Mouse (Mus musculus) testis, adult 2 months (tissue): ENCODE data around the gene Plin5. TPM values are rescaled to one million over a fixed set of nuclear protein-coding genes. Genes with fewer than 3 reads are reported as not detected.
A peak's percentile ranks its signal among the peaks of the same experiment; 100 is the strongest.

ENCODE experiments used
- H3K27ac ChIP-seq: fragments of 200-500 bp; 2 replicates; pipeline ENCODE4 v1.5.1; 2012; ENCODE audit warnings: low read depth, low read length; ENCODE audit not compliant: control insufficient read depth, insufficient read depth
- H3K27me3 ChIP-seq: fragments of 200-500 bp; 2 replicates; pipeline ENCODE4 v1.6.1; 2012; ENCODE audit warnings: mild to moderate bottlenecking, low read length, moderate library complexity; ENCODE audit not compliant: control insufficient read depth, insufficient read depth
- H3K36me3 ChIP-seq: fragments of 200-500 bp; 2 replicates; pipeline ENCODE4 v1.6.1; 2012; ENCODE audit warnings: mild to moderate bottlenecking, low read length; ENCODE audit not compliant: control insufficient read depth, insufficient read depth
- H3K4me1 ChIP-seq: fragments of 200-500 bp; 2 replicates; pipeline ENCODE4 v1.6.1; 2012; ENCODE audit warnings: low read length; ENCODE audit not compliant: control insufficient read depth, insufficient read depth
- H3K4me3 ChIP-seq: fragments of 200-500 bp; 2 replicates; pipeline ENCODE4 v1.5.1; 2012; ENCODE audit warnings: low read depth, mild to moderate bottlenecking, low read length, moderate library complexity, mixed read lengths; ENCODE audit not compliant: control insufficient read depth
- CTCF ChIP-seq: fragments of 200-500 bp; IDR thresholded peaks from 2 replicates; pipeline ENCODE4 v1.5.1; 2012; ENCODE audit warnings: low read depth, mild to moderate bottlenecking, inconsistent platforms, low read length, moderate library complexity; ENCODE audit not compliant: control insufficient read depth, insufficient read depth, insufficient replicate concordance
- POLR2A ChIP-seq: fragments of 200-500 bp; IDR thresholded peaks from 2 replicates; pipeline ENCODE4 v1.6.1; 2012; ENCODE audit warnings: low read depth, mild to moderate bottlenecking, inconsistent platforms, low read length, moderate library complexity; ENCODE audit not compliant: control insufficient read depth
- polyA plus RNA-seq: library from polyadenylated mRNA; depleted of rRNA; stranded (reverse); fragments of >200 nt; gene quantifications from 2 replicates; pipeline ENCODE4 v1.2.3, GENCODE M21; 2012

Gene Plin5
- polyA plus RNA-seq, 1 experiment, result 1.7 TPM

DNA sequence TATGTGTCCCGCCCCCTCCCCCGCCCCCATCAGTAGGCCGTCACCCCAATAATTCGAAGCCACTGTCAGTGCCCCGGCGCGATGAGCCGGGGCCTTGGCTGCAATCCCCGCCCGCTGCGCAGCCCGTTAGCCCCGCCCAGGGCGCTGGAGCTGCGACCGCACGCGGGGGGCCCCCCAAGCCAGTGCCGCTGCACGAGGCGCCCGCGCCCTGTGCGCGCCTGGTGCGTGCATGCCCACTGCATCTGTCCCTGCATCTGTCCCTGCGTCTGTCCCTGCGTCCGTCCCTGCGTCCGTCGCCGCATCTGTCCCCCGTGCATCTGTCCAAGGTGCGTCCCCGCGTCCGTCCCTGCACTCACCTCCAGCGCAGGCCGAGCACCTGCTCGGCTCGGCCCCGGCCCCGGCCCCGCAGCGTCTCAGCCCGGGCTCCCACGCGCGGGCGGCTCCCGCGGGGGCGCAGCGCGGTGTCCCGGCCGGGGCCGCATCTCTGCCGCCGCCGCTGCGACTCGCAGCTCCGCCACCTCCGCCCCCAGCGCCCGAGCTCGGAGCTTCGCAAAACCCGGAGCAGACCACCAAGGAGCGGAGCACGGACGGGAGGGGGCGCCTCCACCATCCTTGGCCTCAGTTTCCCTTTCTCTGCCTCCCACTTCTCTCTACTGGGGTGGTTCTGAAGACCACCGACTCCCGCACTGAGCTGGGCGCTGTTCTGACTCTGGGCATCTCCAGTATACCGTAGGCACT is 22.6 kb upstream of the Plin5 start, which contains the start of gene Sema6b:
Gene Sema6b (minus strand): TSS at position 486 of the 738 bp plus-strand sequence.
- TF ChIP-seq CTCF (no peak), POLR2A (no peak)
- H3K27ac ChIP-seq, result no peak within 1 kb of the TSS
- H3K4me3 ChIP-seq, result peak within 1 kb of the TSS; percentile 81
- H3K36me3 ChIP-seq, result no peaks in the 10 kb centered on the region
- no peaks in the 10 kb centered on the region; the same call in 1 of the 2 replicates for H3K27me3 ChIP-seq
- H3K4me1 ChIP-seq, result peaks cover 24% of the 10 kb centered on the region

DNA sequence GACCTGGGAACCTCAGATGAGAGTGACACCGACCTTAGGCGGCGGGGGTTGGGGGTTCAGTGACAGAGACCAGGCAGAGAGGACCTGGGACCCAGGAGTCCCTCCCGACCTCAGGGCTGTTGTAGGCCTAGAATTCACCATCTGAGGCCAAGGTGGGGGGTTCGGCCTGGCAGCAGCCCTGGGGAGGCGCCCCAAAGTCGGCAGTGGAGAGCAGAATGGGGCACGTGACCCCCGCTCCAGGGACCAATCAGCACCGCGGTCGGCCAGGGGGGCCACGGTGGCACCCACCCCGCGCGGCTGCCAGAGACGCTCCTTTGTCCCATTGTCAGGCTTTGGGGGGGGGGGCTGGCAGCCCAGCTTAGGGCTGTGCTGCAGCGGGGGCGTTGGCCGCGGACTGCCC is 22.0 kb upstream of the Plin5 start:
- Histone ChIP-seq H3K4me1 (peaks cover 27% of the 10 kb centered on the region), H3K27me3 (no peaks in the 10 kb centered on the region; the same call in 1 of the 2 replicates), H3K4me3 (no peak overlapping the region), H3K27ac (no peak overlapping the region), H3K36me3 (no peaks in the 10 kb centered on the region)
- TF ChIP-seq POLR2A (no peak), CTCF (no peak)

DNA sequence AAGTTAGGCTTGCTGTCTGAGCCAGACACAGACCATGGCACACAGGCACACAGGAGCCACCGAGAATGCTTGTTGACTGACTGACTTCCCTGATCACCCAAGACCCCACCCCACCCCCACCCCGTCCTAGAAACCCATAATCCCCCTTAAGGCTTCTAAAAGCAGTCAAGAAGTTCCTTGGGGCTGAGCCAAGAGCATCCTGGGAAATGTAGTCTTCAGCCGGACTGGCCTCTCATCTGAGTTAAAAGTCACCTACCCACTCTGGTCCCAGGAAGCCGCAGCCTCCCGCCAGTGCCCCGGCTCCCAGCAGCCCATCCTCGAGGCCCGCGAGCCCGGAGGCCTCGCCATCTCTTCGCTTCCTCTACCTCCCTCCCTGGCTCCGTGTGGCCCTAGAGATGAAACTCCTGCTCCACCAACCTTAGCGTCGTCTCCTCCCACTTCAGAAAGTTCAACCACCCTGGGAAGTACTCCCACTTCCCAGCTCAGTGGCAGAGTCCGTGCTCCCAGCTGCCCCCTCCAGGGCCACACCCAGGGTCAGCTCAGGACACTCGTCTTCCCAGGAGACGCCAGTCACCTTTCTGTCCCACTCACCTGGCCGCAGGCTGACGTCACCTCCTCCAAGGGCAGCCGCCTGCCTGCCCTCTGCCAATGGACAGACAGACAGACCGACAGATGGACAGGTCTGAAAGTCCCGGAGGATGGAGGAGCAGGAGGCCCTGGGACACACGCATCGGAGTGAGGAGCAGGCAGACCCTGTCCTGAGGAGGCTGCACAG is 20.6 kb upstream of the Plin5 start:
- Histone ChIP-seq H3K4me1 (peaks cover 36% of the 10 kb centered on the region), H3K27ac (no peak overlapping the region), H3K36me3 (no peaks in the 10 kb centered on the region), H3K27me3 (no peaks in the 10 kb centered on the region; the same call in 1 of the 2 replicates), H3K4me3 (no peak overlapping the region)
- TF ChIP-seq CTCF (no peak), POLR2A (no peak)

DNA sequence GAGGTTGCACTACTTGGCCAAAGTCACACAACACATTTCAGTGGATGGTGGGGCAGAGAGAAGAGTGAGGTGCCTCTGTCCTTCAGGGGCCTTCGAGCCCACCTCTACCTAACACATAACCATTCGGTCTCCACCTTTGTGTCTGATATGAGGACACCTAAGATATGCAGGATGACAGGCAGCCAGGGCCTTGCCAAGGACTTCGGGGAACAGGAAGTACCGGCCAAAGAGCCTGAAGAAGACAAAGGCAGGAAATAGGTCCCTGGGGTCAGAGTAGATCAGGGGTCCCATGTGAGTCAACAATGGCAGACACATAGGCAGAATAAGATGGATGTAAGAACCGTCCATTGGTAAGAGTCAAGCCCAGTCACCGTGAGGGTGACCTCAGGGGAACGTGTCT is 19.2 kb upstream of the Plin5 start:
- Histone ChIP-seq H3K27me3 (no peaks in the 10 kb centered on the region; the same call in 1 of the 2 replicates), H3K36me3 (no peaks in the 10 kb centered on the region), H3K27ac (no peak overlapping the region), H3K4me3 (no peak overlapping the region), H3K4me1 (peaks cover 35% of the 10 kb centered on the region)
- no peak for TF ChIP-seq POLR2A
- TF ChIP-seq CTCF, result no peak

DNA sequence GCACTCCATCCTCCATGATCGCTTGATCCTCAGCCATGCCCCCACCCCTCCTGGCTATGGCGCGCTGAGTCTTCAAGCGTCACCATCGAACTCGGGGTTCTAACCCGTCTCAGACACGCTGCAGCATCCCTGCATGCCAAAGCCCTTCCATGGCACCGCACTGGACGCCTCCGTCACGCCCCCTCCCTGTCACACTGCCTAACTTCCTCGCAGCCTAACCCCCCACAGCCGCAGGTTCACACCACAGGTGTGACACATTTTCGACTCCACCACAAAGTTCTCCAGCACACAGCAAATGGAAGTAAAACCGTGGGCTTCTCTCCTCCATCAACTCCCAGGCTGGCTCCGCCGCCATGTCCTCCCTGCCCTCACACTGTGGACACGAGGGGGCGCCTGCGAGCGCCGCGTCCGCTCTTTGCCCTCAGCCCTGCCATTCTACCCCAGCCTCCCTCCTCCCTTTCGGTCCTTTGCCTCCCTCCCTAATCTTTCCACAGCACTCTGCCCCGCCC is 17.1 kb upstream of the Plin5 start:
- no peaks in the 10 kb centered on the region for H3K27me3 ChIP-seq
- peaks cover 27% of the 10 kb centered on the region for H3K4me1 ChIP-seq
- no peak overlapping the region for H3K27ac ChIP-seq
- H3K4me3 ChIP-seq, result peak overlapping the region; percentile 38
- peak; percentile 71; the same call in 1 of the 2 replicates for TF ChIP-seq CTCF
- TF ChIP-seq POLR2A, result no peak
- H3K36me3 ChIP-seq, result no peaks in the 10 kb centered on the region

DNA sequence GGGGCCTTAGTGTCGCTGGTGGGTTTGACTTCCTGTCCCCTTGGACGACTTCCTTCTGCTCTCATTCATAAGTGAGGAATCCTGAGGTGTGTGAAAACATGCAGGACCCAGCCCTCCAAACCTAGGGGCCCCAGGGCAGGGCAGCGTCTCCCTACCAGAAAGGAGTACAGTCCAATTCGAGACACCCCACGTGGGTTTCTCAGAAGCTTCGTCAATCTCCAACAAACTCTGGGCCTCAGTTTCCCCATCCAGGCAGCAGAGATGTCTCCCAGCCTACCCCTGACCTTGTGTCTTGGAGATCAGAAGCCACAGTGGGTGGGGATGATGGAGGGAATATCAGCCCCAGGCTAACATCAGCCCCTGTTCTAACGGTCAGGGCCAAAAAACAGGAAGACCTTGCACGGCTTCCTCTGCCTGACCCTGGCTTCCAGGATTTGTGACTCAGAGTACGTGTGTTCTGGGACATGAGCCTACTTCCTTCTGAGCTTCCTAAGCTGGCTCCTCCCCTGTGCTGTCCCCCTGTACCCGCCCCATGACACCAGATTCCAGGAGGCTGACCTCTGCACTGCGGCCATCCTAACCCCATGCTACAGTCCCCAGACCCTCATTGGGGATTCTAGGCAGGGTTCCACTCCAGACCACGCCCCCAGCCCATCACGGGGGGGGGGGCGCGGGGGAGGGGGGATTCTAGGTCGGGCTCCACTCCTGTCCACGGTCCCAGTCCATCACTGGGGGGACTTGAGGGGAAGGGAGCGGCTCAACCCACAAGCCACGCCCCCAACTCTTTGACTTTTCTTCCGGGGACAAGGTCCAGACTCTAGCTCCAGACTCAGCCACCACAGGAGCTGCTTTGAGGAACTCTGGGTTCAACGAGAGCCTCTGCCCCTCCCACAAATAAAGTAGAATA is 16.3 kb upstream of the Plin5 start:
- Histone ChIP-seq H3K27me3 (no peaks in the 10 kb centered on the region), H3K36me3 (no peaks in the 10 kb centered on the region), H3K4me3 (no peak overlapping the region), H3K27ac (no peak overlapping the region), H3K4me1 (peaks cover 23% of the 10 kb centered on the region)
- no peak for TF ChIP-seq CTCF
- TF ChIP-seq POLR2A, result no peak

DNA sequence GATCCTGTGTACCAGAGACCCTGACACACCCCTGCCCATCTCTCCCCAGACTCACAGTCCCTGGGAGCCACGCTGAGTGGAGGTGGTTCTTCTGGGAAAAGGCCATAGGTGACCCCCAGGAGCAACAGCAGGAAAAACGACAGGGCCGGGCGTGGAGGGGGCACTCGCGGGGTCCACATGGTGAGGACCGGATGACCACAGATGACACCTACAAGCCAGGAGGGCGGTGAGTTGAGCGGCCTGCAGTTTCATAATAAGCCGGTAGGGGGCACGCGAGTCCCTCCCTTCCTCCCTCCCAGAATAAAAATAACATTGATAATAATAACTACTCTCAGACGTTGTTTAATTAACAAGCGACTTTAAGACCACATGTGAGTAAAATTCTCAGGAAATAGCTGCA is 15.3 kb upstream of the Plin5 start:
- Histone ChIP-seq H3K27me3 (no peaks in the 10 kb centered on the region), H3K4me3 (no peak overlapping the region), H3K27ac (no peak overlapping the region), H3K36me3 (no peaks in the 10 kb centered on the region), H3K4me1 (peaks cover 16% of the 10 kb centered on the region)
- TF ChIP-seq POLR2A (no peak), CTCF (peak; percentile 95)
